Mouse (Mus musculus): Measurements from ENCODE around the gene Natd1. TPM values are rescaled to one million over a fixed set of nuclear protein-coding genes. Genes with fewer than 3 reads are reported as not detected.

The Natd1 gene
- total RNA-seq, 1 experiment, result 14.6 TPM

GRCm38 (mm10) chr11:60932503-60933020 is 18.0 kb upstream of the Natd1 start:
- Histone ChIP-seq H3K9ac (ENCODE audit: insufficient read depth, low read depth, low read length, poor library complexity, severe bottlenecking) (peak overlapping the region; percentile 91), H3K9me3 (ENCODE audit: control insufficient read depth, insufficient read depth, low read depth, low read length) (no peaks in the 10 kb centered on the region), H3K36me3 (ENCODE audit: control insufficient read depth, insufficient read depth, low read length, poor library complexity, severe bottlenecking) (peaks cover 7% of the 10 kb centered on the region; the same call in 1 of the 2 replicates), H3K4me1 (ENCODE audit: control insufficient read depth in 2 of 2, insufficient read depth in 2 of 2, low read length in 2 of 2, poor library complexity in 1 of 2) (peaks cover 3 to 14% of the 10 kb centered on the region in 2 experiments; a peak in 2 of 4 replicates), H3K4me3 (ENCODE audit: insufficient read depth in 1 of 2, low read depth in 1 of 2, low read length in 2 of 2, poor library complexity in 1 of 2, severe bottlenecking in 1 of 2) (peak overlapping the region; percentile 94 to 99), H3K27ac (ENCODE audit: insufficient read depth, low read depth, low read length, poor library complexity, severe bottlenecking) (no peak overlapping the region)
- no peak for DNase-seq (ENCODE audit: low read depth, low spot score)
- no peak for TF ChIP-seq HCFC1 (IDR thresholded peaks at IDR 0.05; ENCODE audit: borderline replicate concordance, insufficient read depth, low read length)
- no peak for TF ChIP-seq MAFK (IDR thresholded peaks at IDR 0.05; ENCODE audit: insufficient read depth, low read depth, low read length)
- TF ChIP-seq ZC3H11A (IDR thresholded peaks at IDR 0.05; ENCODE audit: borderline replicate concordance, low read depth, low read length), result no peak
- TF ChIP-seq CHD2 (IDR thresholded peaks at IDR 0.05; ENCODE audit: low read depth, low read length), result no peak
- TF ChIP-seq ZNF384 (IDR thresholded peaks at IDR 0.05; ENCODE audit: low read depth, low read length), result no peak
- in situ Hi-C loops (cut with MboI; ENCODE audit: low sequenced_read_pairs in 2 of 2, unreplicated experiment in 2 of 2), result no loop called here

DNA sequence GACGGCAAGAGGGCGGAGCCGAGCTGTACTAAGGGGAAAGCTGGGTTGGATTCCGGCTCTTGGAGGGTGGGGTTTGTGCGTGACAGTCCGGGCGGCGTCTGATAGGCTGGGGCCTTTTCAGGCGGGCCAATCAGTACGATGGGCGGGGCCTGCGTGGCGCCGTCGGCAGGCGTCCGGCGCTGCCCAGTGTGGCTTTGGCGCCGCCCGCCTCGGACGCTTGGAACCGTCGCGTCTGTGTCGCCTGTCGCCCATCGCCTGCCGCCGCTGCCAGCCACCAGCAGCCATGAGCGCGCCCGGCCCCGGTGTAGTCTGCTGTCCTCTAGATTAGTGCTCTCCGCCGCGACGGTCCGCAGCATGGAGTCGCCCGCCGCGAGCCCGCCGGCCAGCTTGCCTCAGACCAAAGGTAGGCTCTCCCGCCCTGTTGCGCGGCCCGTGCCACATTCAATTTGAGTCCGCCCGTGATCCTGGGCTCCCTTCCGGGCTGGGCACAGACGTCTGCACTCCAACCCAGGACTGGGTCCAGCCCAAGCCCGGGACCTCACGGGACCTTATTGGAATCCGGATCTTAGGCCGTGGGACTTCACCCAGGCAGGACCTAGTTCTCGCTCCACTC is 17.4 kb upstream of the Natd1 start, which contains the start of gene Map2k3:
Gene Map2k3 (plus strand): TSS at position 165 of the 613 bp plus-strand sequence.
- in situ Hi-C loops (cut with MboI; ENCODE audit: low sequenced_read_pairs in 2 of 2, unreplicated experiment in 2 of 2), result no loop called here
- peak within 1 kb of the TSS; percentile 94 to 99 for H3K4me3 ChIP-seq (ENCODE audit: insufficient read depth in 1 of 2, low read depth in 1 of 2, low read length in 2 of 2, poor library complexity in 1 of 2, severe bottlenecking in 1 of 2)
- no peak within 1 kb of the TSS; the same call in 1 of the 2 replicates for H3K27ac ChIP-seq (ENCODE audit: insufficient read depth, low read depth, low read length, poor library complexity, severe bottlenecking)
- TF ChIP-seq ZNF384 (IDR thresholded peaks at IDR 0.05; ENCODE audit: low read depth, low read length) (no peak), HCFC1 (IDR thresholded peaks at IDR 0.05; ENCODE audit: borderline replicate concordance, insufficient read depth, low read length) (0 out of 2 replicates have a peak, but pooled peaks have one; percentile 18)
- H3K4me1 ChIP-seq (ENCODE audit: control insufficient read depth in 2 of 2, insufficient read depth in 2 of 2, low read length in 2 of 2, poor library complexity in 1 of 2), result peaks cover 3 to 16% of the 10 kb centered on the region in 2 experiments; a peak in 2 of 4 replicates
- H3K9me3 ChIP-seq (ENCODE audit: control insufficient read depth, insufficient read depth, low read depth, low read length), result no peaks in the 10 kb centered on the region
- H3K36me3 ChIP-seq (ENCODE audit: control insufficient read depth, insufficient read depth, low read length, poor library complexity, severe bottlenecking), result peaks cover 7% of the 10 kb centered on the region; the same call in 1 of the 2 replicates
- peak; percentile 90 for DNase-seq (ENCODE audit: low read depth, low spot score)
- H3K9ac ChIP-seq (ENCODE audit: insufficient read depth, low read depth, low read length, poor library complexity, severe bottlenecking), result peak within 1 kb of the TSS; percentile 91

- Histone ChIP-seq H3K27ac (ENCODE audit: insufficient read depth, low read depth, low read length, poor library complexity, severe bottlenecking) (no peak overlapping the region; the same call in 1 of the 2 replicates), H3K4me1 (ENCODE audit: control insufficient read depth in 2 of 2, insufficient read depth in 2 of 2, low read length in 2 of 2, poor library complexity in 1 of 2) (peaks cover 5 to 19% of the 10 kb centered on the region in 2 experiments; a peak in 2 of 4 replicates), H3K9ac (ENCODE audit: insufficient read depth, low read depth, low read length, poor library complexity, severe bottlenecking) (peak overlapping the region; percentile 76), H3K36me3 (ENCODE audit: control insufficient read depth, insufficient read depth, low read length, poor library complexity, severe bottlenecking) (peaks cover 7% of the 10 kb centered on the region; the same call in 1 of the 2 replicates), H3K4me3 (ENCODE audit: insufficient read depth in 1 of 2, low read depth in 1 of 2, low read length in 2 of 2, poor library complexity in 1 of 2, severe bottlenecking in 1 of 2) (peak overlapping the region; percentile 85 to 99), H3K9me3 (ENCODE audit: control insufficient read depth, insufficient read depth, low read depth, low read length) (no peaks in the 10 kb centered on the region)
- in situ Hi-C loops (cut with MboI; ENCODE audit: low sequenced_read_pairs in 2 of 2, unreplicated experiment in 2 of 2), result no loop called here
- no peak for TF ChIP-seq ZNF384 (IDR thresholded peaks at IDR 0.05; ENCODE audit: low read depth, low read length)
- TF ChIP-seq ZC3H11A (IDR thresholded peaks at IDR 0.05; ENCODE audit: borderline replicate concordance, low read depth, low read length), result no peak
- no peak for TF ChIP-seq CHD2 (IDR thresholded peaks at IDR 0.05; ENCODE audit: low read depth, low read length)
- TF ChIP-seq HCFC1 (IDR thresholded peaks at IDR 0.05; ENCODE audit: borderline replicate concordance, insufficient read depth, low read length), result no peak
- TF ChIP-seq MAFK (IDR thresholded peaks at IDR 0.05; ENCODE audit: insufficient read depth, low read depth, low read length), result no peak
- DNase-seq (ENCODE audit: low read depth, low spot score), result no peak
These were observed 16.8 kb upstream of the Natd1 start for GRCm38 (mm10) chr11:60931282-60931868.

DNA sequence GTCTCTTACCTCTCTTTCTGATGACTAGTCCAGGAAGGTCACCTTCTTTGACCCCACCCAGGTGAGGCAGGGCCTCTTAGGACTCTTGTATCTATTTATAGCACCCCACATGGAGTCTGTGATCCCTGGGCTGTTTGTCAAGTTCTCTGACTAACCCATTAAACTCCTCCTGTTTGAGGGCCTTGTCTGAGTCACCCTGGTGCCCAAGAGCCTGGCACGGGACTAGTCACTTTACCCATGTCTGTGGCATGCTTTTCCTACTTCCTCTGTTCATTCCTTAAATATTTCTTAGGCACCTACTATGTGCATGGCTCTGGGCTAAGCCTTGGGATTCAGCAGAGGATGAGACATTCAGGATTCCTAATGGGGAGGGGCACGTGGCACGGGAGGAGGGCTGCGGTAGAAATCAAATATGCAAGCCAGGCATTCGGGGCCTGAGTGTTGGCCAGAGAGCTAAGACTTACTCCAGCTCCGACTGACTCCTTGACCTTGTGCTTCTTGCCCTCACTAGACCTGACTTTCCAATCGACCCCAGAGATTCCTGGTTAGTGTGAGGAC is 16.3 kb upstream of the Natd1 start:
- peak overlapping the region; percentile 76 for H3K9ac ChIP-seq (ENCODE audit: insufficient read depth, low read depth, low read length, poor library complexity, severe bottlenecking)
- no peak overlapping the region for H3K27ac ChIP-seq (ENCODE audit: insufficient read depth, low read depth, low read length, poor library complexity, severe bottlenecking)
- peaks cover 5 to 22% of the 10 kb centered on the region in 2 experiments; a peak in 2 of 4 replicates for H3K4me1 ChIP-seq (ENCODE audit: control insufficient read depth in 2 of 2, insufficient read depth in 2 of 2, low read length in 2 of 2, poor library complexity in 1 of 2)
- H3K36me3 ChIP-seq (ENCODE audit: control insufficient read depth, insufficient read depth, low read length, poor library complexity, severe bottlenecking), result peaks cover 7% of the 10 kb centered on the region; the same call in 1 of the 2 replicates
- no peaks in the 10 kb centered on the region for H3K9me3 ChIP-seq (ENCODE audit: control insufficient read depth, insufficient read depth, low read depth, low read length)
- H3K4me3 ChIP-seq (ENCODE audit: insufficient read depth in 1 of 2, low read depth in 1 of 2, low read length in 2 of 2, poor library complexity in 1 of 2, severe bottlenecking in 1 of 2), result peak overlapping the region; percentile 85 to 99
- no peak for DNase-seq (ENCODE audit: low read depth, low spot score)
- TF ChIP-seq MAFK (IDR thresholded peaks at IDR 0.05; ENCODE audit: insufficient read depth, low read depth, low read length), result no peak
- no peak for TF ChIP-seq ZC3H11A (IDR thresholded peaks at IDR 0.05; ENCODE audit: borderline replicate concordance, low read depth, low read length)
- TF ChIP-seq HCFC1 (IDR thresholded peaks at IDR 0.05; ENCODE audit: borderline replicate concordance, insufficient read depth, low read length), result no peak
- TF ChIP-seq CHD2 (IDR thresholded peaks at IDR 0.05; ENCODE audit: low read depth, low read length), result no peak
- TF ChIP-seq ZNF384 (IDR thresholded peaks at IDR 0.05; ENCODE audit: low read depth, low read length), result no peak
- in situ Hi-C loops (cut with MboI; ENCODE audit: low sequenced_read_pairs in 2 of 2, unreplicated experiment in 2 of 2), result no loop called here
